Mouse (Mus musculus) lung, embryonic 16.5 days (tissue): ENCODE measurements at regions not wholly inside any gene's neighbourhood (a gene's known extent, or its start where the extent isn't known, plus 50 kb on each side); places are given as distances from the start of the nearest gene placed in this dataset.

Experiments
- ATAC-seq: fragments of 200-750 bp; cut with Nextera tagmentation; 2 replicates; pipeline ENCODE4 v1.8.0; 2017; ENCODE audit warnings: low read depth, mild to moderate bottlenecking, moderate library complexity
- H3K27ac ChIP-seq: fragments of 300-500 bp; sonication (generic); 2 replicates; pipeline ENCODE4 v1.5.1; 2014; ENCODE audit warnings: mild to moderate bottlenecking, control low read depth, low read length
- H3K27me3 ChIP-seq: fragments of 300-500 bp; sonication (generic); 2 replicates; pipeline ENCODE4 v1.6.1; 2014; ENCODE audit warnings: low read depth, low read length, mixed read lengths; ENCODE audit not compliant: control insufficient read depth, insufficient read depth
- H3K36me3 ChIP-seq: fragments of 300-500 bp; sonication (generic); 2 replicates; pipeline ENCODE4 v1.6.1; 2014; ENCODE audit warnings: low read length; ENCODE audit not compliant: control insufficient read depth, insufficient read depth
- H3K4me1 ChIP-seq: fragments of 300-500 bp; sonication (generic); replicated peaks from 2 replicates; pipeline ENCODE4 v1.6.1; 2014; ENCODE audit warnings: low read length, mixed read lengths; ENCODE audit not compliant: control insufficient read depth, insufficient read depth
- H3K4me2 ChIP-seq: fragments of 300-500 bp; sonication (generic); 2 replicates; pipeline ENCODE4 v1.6.1; 2014; ENCODE audit warnings: low read depth, low read length, control low read depth
- H3K4me3 ChIP-seq: fragments of 300-500 bp; sonication (generic); 2 replicates; pipeline ENCODE4 v1.5.1; 2014; ENCODE audit warnings: mild to moderate bottlenecking, low read length, control low read depth
- H3K9ac ChIP-seq: fragments of 300-500 bp; sonication (generic); 2 replicates; pipeline ENCODE4 v1.6.1; 2014; ENCODE audit warnings: low read length, control low read depth
- H3K9me3 ChIP-seq: fragments of 300-500 bp; sonication (generic); 2 replicates; pipeline ENCODE4 v1.6.1; 2016; ENCODE audit warnings: low read length; ENCODE audit not compliant: control insufficient read depth
- WGBS: fragments of 180-500 bp; shearing (Covaris S2); extraction: QIAGEN DNeasy Blood & Tissue Kit; methylation state at CpG from one replicate; pipeline ENCODE4 v1.1.7; 2014; 5-methylcytosine and 5-hydroxymethylcytosine counted together

- H3K4me3 ChIP-seq = no peak overlapping the region
- no peaks in the 10 kb centered on the region for H3K9me3 ChIP-seq
- no peaks in the 10 kb centered on the region for H3K27me3 ChIP-seq
- no peak for ATAC-seq
- 30% methylated on average over 4 of the region's 4 CpGs for WGBS
- H3K27ac ChIP-seq = no peak overlapping the region
- peaks cover 26% of the 10 kb centered on the region for H3K4me1 ChIP-seq
- no peak overlapping the region for H3K4me2 ChIP-seq
- H3K9ac ChIP-seq = no peak overlapping the region
- H3K36me3 ChIP-seq = no peaks in the 10 kb centered on the region
Observed at GRCm38 (mm10) chr12:32486246-32486645, 107.7 kb downstream of the Ccdc71l start.

GRCm38 (mm10) chr12:32486729-32487128, 108.2 kb downstream of the Ccdc71l start:
- Histone ChIP-seq H3K4me1 (peaks cover 26% of the 10 kb centered on the region), H3K9ac (no peak overlapping the region), H3K27ac (no peak overlapping the region), H3K36me3 (no peaks in the 10 kb centered on the region), H3K4me2 (no peak overlapping the region), H3K27me3 (no peaks in the 10 kb centered on the region), H3K4me3 (no peak overlapping the region), H3K9me3 (no peaks in the 10 kb centered on the region)
- WGBS = 9% methylated on average over 2 of the region's 2 CpGs
- no peak for ATAC-seq

- WGBS = 15% methylated on average over 3 of the region's 3 CpGs
- Histone ChIP-seq H3K4me3 (no peak overlapping the region), H3K36me3 (no peaks in the 10 kb centered on the region), H3K9me3 (no peaks in the 10 kb centered on the region), H3K27ac (peak overlapping the region; percentile 79), H3K4me1 (peaks cover 24% of the 10 kb centered on the region), H3K27me3 (no peaks in the 10 kb centered on the region), H3K4me2 (no peak overlapping the region), H3K9ac (no peak overlapping the region)
- ATAC-seq = peak; percentile 72
Observed at GRCm38 (mm10) chr12:32487883-32488577, 109.5 kb downstream of the Ccdc71l start.

GRCm38 (mm10) chr12:32488578-32488892, 110.0 kb downstream of the Ccdc71l start:
- Histone ChIP-seq H3K4me2 (no peak overlapping the region), H3K4me1 (peaks cover 24% of the 10 kb centered on the region), H3K27me3 (no peaks in the 10 kb centered on the region), H3K9me3 (no peaks in the 10 kb centered on the region), H3K27ac (peak overlapping the region; percentile 79), H3K36me3 (no peaks in the 10 kb centered on the region), H3K9ac (no peak overlapping the region), H3K4me3 (no peak overlapping the region)
- ATAC-seq = peak; percentile 29; the same call in 1 of the 2 replicates
- 46% methylated on average over 1 of the region's 1 CpGs for WGBS

DNA sequence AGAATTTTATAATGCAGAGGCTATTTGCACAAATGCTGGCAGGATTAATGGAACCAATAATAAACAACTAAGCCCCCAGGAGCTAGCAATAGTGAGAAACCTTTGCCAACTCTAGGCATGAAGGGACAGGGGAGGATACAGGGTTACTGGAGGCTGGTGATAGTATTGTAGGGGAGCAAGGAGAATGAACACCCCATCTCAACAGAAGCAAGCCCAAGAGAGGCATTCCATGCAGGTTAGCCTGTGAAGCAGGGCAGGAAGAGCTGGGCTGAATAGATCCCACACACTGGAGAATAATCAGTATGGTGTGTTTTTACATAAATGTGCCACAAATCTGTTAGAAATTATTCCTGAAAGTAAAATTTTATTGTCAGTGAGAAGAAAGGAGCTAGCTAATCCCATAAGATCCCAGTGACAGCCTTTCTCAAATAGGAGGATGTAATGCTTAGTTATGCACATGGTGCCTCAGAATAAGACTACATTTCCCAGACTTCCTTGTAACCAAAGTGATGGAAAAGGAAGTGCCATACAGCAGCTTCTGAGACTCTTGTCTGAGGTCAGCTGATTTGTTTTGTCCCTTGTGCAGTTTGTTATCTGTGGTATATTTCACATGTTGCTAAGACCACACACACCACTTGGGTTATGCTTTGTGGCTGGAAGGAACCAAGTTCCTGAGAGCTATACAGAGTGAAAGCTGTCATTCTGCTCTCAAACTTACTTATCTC, 111.1 kb downstream of the Ccdc71l start:
- Histone ChIP-seq H3K27me3 (no peaks in the 10 kb centered on the region), H3K4me2 (no peak overlapping the region), H3K4me1 (peaks cover 24% of the 10 kb centered on the region), H3K27ac (no peak overlapping the region), H3K4me3 (no peak overlapping the region), H3K9me3 (no peaks in the 10 kb centered on the region), H3K36me3 (no peaks in the 10 kb centered on the region), H3K9ac (no peak overlapping the region)
- no peak for ATAC-seq

- H3K9me3 ChIP-seq = no peaks in the 10 kb centered on the region
- no peak overlapping the region for H3K27ac ChIP-seq
- no peak for ATAC-seq
- H3K9ac ChIP-seq = no peak overlapping the region
- no peak overlapping the region for H3K4me3 ChIP-seq
- H3K4me1 ChIP-seq = no peaks in the 10 kb centered on the region
- 61% methylated on average over 3 of the region's 3 CpGs for WGBS
- H3K4me2 ChIP-seq = no peak overlapping the region
- no peaks in the 10 kb centered on the region for H3K36me3 ChIP-seq
- H3K27me3 ChIP-seq = no peaks in the 10 kb centered on the region
Observed at GRCm38 (mm10) chr12:32504196-32504595, 125.7 kb downstream of the Ccdc71l start.

DNA sequence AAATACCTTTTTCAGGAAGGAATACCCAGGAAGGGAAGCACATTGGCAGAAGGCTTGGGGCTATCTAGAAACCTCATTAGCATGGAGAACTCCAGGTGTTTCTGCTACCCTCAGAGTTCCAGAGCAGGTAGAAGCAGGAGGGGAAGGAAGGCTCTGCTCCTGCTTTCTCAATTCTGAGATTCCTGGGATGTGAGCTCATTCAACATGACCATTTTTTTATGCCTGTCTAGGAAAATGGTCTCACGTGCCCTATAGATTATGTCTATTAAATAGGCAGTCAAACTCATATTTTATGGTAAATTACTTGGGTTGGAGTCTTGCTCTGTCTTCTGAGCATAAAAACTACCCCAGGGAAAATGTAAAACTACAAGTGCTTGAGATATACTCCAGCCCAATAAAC, 130.2 kb downstream of the Ccdc71l start:
- Histone ChIP-seq H3K27me3 (no peaks in the 10 kb centered on the region), H3K4me1 (no peaks in the 10 kb centered on the region), H3K4me3 (no peak overlapping the region), H3K9ac (no peak overlapping the region), H3K27ac (no peak overlapping the region), H3K9me3 (no peaks in the 10 kb centered on the region), H3K4me2 (no peak overlapping the region), H3K36me3 (no peaks in the 10 kb centered on the region)
- no peak for ATAC-seq
- 70% methylated on average over 1 of the region's 1 CpGs for WGBS

GRCm38 (mm10) chr12:32525586-32525985, 147.1 kb downstream of the Ccdc71l start:
- no peak for ATAC-seq
- H3K4me2 ChIP-seq = no peak overlapping the region
- no peaks in the 10 kb centered on the region for H3K36me3 ChIP-seq
- H3K27ac ChIP-seq = no peak overlapping the region
- no peaks in the 10 kb centered on the region for H3K4me1 ChIP-seq
- H3K4me3 ChIP-seq = no peak overlapping the region
- WGBS = 67% methylated on average over 1 of the region's 1 CpGs
- no peak overlapping the region for H3K9ac ChIP-seq
- H3K27me3 ChIP-seq = no peaks in the 10 kb centered on the region
- H3K9me3 ChIP-seq = no peaks in the 10 kb centered on the region

GRCm38 (mm10) chr12:32531216-32531615, 152.7 kb downstream of the Ccdc71l start:
- H3K27me3 ChIP-seq = no peaks in the 10 kb centered on the region
- H3K27ac ChIP-seq = no peak overlapping the region
- H3K36me3 ChIP-seq = no peaks in the 10 kb centered on the region
- 76% methylated on average over 3 of the region's 3 CpGs for WGBS
- no peak overlapping the region for H3K4me3 ChIP-seq
- H3K9ac ChIP-seq = no peak overlapping the region
- H3K4me1 ChIP-seq = no peaks in the 10 kb centered on the region
- ATAC-seq = no peak
- no peaks in the 10 kb centered on the region for H3K9me3 ChIP-seq
- H3K4me2 ChIP-seq = no peak overlapping the region
